Mouse (Mus musculus) naive thymus-derived CD4-positive, alpha-beta T cell, adult 5 months (primary cell): ENCODE data around the gene Mpp3. TPM values are rescaled to one million over a fixed set of nuclear protein-coding genes. Genes with fewer than 3 reads are reported as not detected.

Source experiments
- polyA plus RNA-seq: library from polyadenylated mRNA; unstranded; fragments of 100-300 nt; shearing (Covaris generic); gene quantifications from one replicate; pipeline ENCODE4 v1.2.1, GENCODE M21; 2017

The Mpp3 gene
- 0.12 TPM for polyA plus RNA-seq

DNA sequence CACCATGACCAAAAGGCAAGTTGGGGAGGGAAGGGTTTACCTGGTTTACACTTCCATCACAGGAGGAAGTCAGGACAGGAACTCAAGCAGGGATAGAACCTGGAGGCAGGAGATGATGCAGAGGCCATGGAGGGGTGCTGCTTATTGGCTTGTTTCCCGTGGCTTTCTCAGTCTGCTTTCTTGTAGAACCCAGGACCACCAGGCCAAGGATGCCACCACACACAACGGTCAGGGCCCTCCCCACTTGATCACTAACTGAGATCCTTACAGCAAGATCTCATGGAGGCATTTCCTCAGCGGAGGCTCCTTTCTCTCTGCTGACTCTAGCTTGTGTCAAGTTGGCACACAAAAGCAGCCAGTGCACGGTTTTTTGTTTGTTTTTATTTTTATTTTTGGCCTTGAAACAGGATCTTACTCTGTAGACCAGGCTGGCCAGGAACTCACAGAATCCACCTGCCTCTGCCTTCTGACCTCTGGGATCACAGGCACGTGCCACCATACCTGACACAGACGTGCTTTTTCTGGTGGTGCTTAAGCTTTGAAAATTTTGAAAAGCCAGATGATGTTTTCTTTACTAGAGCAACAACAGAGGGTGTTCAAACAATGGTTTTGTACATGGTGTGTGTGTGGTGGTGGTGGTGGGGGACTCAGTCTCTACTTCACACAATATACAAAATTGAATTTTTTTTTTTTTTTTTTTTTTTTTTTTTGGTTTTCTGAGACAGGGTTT lies at the start of gene Mpp3:
TSS of gene Mpp3 (minus strand) at position 375 of the 730 bp plus-strand sequence.

GRCm38 (mm10) chr11:102041350-102041949 lies 13.2 kb upstream of the Mpp3 start, which contains the start of gene Cd300lg:
TSS of gene Cd300lg (plus strand) at chr11:102041509.

GRCm38 (mm10) chr11:101986913-101987312 lies 41.3 kb downstream of the Mpp3 start, which contains the start of gene Dusp3:
TSS of gene Dusp3 (minus strand) at chr11:101987013.

DNA sequence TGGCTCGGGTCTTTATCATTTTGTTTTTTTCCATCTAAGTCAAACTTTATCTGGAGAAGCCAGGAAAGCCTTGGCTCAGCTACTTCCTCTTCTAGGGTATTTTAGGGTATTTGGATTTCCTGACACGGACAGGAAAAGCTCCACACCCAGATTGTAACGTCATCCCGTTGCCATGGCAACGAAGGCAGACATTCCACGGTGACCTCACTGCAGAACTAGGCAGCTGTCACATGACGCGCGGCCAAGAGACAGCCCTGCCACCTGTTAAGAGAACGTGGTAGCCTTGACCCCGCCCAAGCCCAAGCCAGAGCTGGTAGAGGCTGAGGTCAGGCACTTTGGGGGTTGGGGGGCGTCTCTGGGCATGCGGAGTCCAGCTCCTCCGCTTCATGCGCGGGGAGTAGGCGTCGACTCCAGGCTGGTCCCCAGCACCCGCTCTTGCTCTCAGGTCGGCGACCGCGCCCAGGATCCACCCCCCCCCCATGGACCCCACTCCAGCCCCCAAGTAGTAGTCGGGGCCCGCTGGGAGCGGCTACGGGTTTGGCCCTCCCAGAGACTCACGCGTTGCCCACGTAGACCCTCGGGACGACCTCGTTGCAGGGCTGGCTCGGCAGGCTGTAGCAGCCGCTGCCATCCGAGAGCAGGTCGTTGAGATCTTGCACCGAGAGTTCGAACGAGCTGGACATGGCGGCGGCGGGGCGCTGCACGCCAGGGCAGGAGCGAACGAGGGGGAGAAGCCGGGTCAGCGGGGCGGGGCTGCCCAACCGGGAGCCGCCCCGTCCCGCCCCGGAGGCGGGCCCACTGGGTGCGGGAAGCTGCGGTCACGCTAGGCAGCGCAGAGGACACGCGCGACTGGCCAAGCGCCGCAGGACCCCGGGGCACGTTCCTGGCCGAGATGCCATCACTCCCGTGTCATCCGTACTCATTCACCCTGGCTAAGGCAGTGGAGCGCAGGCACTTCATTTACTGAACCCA lies 43.9 kb downstream of the Mpp3 start, which contains the start of gene Cfap97d1:
TSS of gene Cfap97d1 (plus strand) at position 226 of the 972 bp plus-strand sequence.

GRCm38 (mm10) chr11:101966965-101967614 lies 61.2 kb downstream of the Mpp3 start, which contains the start of gene Sost:
TSS of gene Sost (minus strand) at chr11:101967015.

Other genes with a start within 250 kb of the Mpp3 start
- not detected for gene Etv4, start 243.1 kb downstream of the Mpp3 start, polyA plus RNA-seq
- gene Meox1, start 134.1 kb downstream of the Mpp3 start, polyA plus RNA-seq, result not detected
- not detected for gene Sost, start 61.4 kb downstream of the Mpp3 start, polyA plus RNA-seq
- not detected for gene Cfap97d1, start 44.2 kb downstream of the Mpp3 start, polyA plus RNA-seq
- gene Dusp3, start 41.4 kb downstream of the Mpp3 start, polyA plus RNA-seq, result not detected
- gene Cd300lg, start 13.0 kb upstream of the Mpp3 start, polyA plus RNA-seq, result not detected
- 0.80 TPM for gene Mpp2, start 60.1 kb upstream of the Mpp3 start, polyA plus RNA-seq
- not detected for gene Ppy, start 72.9 kb upstream of the Mpp3 start, polyA plus RNA-seq
- gene Pyy, start 79.4 kb upstream of the Mpp3 start, polyA plus RNA-seq, result not detected
- gene Nags, start 117.1 kb upstream of the Mpp3 start, polyA plus RNA-seq, result not detected
- 3.7 TPM for gene Tmem101, start 127.9 kb upstream of the Mpp3 start, polyA plus RNA-seq
- 106 TPM for gene Lsm12, start 156.8 kb upstream of the Mpp3 start, polyA plus RNA-seq
- 28.8 TPM for gene G6pc3, start 161.2 kb upstream of the Mpp3 start, polyA plus RNA-seq
- gene Hdac5, start 201.7 kb upstream of the Mpp3 start, polyA plus RNA-seq, result 77.9 TPM
- gene BC030867, start 220.4 kb upstream of the Mpp3 start, polyA plus RNA-seq, result not detected
- gene Asb16, start 240.3 kb upstream of the Mpp3 start, polyA plus RNA-seq, result not detected